Mouse (Mus musculus) stomach, postnatal 0 days (tissue): Measurements from ENCODE around the gene Fbxl18.

ENCODE experiments used
- CTCF ChIP-seq: IDR thresholded peaks from 2 replicates; pipeline ENCODE4 v1.5.1; 2016; ENCODE audit warnings: antibody characterized with exemption, low read depth, mild to moderate bottlenecking, moderate library complexity
- EP300 ChIP-seq: optimal IDR thresholded peaks from 2 replicates; pipeline ENCODE3; 2016; ENCODE audit warnings: antibody characterized with exemption

GRCm38 (mm10) chr5:142905038-142905695 is 9.9 kb upstream of the Fbxl18 start:
- TF ChIP-seq CTCF (no peak), EP300 (no peak)
